Mouse (Mus musculus): ENCODE measurements around the gene Pheta1.
A peak's percentile ranks its signal among the peaks of the same experiment; 100 is the strongest.

Gene Pheta1

GRCm38 (mm10) chr5:121848743-121849142 is at the start of gene Pheta1:
Gene Pheta1, plus strand, starts transcription at chr5:121848984.
- peak; percentile 87 to 89 for DNase-seq (ENCODE audit: low spot score in 2 of 2)

DNA sequence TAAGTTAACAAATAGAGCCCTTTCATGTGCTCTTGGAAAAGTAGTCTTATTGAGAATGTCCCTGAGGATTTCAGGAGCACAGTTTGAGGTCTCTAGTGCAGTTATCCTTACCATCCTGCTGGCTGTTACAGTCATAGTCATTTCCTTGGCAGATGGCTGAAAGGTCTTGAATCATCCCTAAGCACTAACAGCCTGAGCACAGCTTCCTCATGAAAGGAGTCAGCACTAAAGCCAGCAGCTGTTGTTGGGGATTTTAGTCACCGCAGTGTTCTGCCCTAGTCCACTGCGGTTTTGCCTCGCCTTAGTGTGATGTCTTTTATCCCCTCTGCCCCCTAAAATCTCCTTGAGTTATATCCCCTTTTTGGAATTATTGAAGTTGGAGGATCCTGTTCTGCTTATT is 41.6 kb upstream of the Pheta1 start:
- DNase-seq (ENCODE audit: low spot score in 2 of 2): no peak

- DNase-seq (ENCODE audit: low spot score in 2 of 2): no peak
Measured at GRCm38 (mm10) chr5:121808202-121808601, 40.6 kb upstream of the Pheta1 start.

- no peak for DNase-seq (ENCODE audit: low spot score in 2 of 2)
Measured at GRCm38 (mm10) chr5:121809667-121810224, 39.0 kb upstream of the Pheta1 start.

DNA sequence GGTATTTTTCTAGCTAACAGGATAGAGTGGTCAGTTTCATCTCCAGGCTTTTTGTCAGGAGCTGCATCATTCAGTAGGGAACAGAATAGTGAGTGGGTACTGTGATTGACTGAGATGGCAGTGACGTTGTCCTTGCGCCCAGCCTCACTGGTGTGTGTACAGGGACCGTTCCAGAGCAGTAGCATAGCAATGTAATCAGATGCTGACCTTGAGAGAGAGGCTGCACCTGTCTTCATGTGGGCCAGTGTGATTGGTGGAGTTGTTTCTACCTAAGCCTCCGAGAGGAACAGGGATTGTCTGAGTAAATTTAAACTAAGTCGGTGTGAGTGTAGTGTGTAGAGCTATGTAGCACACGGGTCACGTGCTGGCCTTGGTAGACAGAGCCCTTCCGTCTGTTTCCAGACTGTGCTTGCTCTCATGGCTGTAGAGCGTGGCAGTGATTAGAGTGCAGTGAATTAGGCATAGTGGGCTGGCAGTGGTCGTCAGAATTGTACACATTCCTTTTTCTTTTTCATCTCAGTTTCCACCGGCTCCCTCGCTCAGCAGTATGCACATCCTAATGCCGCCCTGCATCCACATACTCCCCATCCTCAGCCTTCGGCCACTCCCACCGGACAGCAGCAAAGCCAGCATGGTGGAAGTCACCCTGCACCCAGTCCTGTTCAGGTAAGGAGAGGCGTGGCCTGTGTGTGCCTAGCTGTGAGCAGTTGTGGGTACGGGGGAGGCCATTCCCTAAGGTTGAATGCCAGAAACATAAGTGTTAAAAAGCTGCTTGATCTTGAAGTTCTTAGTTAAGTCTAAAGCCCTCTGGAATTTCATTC is 38.2 kb upstream of the Pheta1 start:
- no peak for DNase-seq (ENCODE audit: low spot score in 2 of 2)

- DNase-seq (ENCODE audit: low spot score in 2 of 2): no peak
Measured at GRCm38 (mm10) chr5:121811485-121811931, 37.3 kb upstream of the Pheta1 start.

DNA sequence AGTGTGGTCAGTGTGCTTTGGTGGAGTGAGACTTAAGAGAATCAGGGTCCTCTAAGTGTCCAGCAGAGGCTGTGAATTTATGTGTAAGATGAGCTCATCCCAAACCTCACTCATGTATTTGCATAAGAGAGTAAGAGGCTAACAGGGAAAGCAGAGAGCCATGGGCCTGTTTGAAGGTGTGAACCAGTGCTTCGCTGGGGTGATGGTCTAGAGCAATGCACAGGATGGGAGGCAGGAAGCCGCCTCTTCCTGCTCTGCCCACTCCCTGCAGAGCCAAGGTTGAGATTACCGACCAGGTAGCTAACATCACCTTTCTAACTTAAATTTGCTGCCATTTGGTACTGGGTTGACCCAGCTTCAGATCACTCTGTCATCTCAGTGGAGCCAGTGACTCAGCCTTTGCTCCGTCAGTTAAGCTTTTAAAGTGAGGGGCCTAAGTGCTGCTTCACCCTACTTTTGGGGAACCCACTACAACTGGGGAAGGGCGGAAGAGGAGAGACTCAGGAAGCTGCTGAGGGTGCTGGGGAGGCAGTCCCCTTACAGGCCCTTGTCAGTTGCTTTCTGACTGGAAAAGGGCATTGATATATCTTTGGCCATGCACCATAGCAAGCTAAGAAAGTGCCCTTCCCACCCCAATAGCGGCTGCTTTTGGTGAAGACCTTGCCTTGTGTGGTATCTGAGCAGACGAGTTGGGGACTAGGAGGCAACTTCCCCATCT is 36.1 kb upstream of the Pheta1 start:
- no peak for DNase-seq (ENCODE audit: low spot score in 2 of 2)

GRCm38 (mm10) chr5:121813744-121814143 is 35.0 kb upstream of the Pheta1 start:
- no peak for DNase-seq (ENCODE audit: low spot score in 2 of 2)

DNA sequence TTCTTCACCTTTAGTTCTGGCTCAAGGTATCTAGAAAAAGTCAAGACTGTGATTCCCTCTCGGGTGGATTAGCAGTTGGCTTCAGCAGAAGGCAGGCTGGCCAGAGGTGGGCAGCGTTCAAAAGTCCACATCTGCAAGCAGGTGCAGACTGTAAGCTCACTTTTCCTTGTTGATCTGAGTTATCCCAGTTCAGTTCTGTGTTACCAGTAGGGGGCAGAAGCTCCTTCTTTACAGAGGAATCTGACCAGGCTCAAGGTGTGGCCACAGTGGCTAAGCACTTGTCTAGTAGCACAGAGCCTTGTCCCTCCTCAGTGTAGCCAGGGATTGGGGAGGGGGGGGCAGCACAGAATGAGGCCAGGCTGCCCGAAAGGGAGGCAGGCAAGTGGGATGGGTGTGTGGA is 33.7 kb upstream of the Pheta1 start:
- DNase-seq (ENCODE audit: low spot score in 2 of 2): peak in 1 of 2 experiments; percentile 74

DNA sequence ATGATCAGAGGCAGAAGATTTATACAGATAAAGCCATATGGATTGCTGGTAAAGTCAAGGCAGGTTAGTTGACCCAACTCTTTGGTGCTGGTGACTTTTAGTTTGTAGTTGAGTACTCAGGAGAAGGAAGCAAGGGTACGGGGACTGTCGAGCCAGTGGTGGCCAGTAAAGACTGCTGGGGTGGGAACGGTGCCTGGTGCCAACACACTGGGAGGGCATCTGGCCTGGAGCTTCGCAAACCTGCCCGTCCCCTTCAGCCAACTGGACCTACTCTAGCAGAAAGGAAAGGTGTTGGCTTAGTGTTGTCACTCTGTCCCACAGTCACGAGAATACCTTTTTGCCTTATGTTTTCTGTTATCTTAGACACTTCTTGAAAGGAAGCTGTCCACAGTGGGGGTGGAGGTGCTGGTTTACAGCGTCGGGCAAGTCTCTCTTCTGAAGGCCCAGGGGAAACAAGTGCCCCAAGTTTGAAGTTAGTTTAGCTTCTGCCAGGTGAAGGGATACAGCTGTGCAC is 32.9 kb upstream of the Pheta1 start:
- DNase-seq (ENCODE audit: low spot score in 2 of 2): no peak

DNA sequence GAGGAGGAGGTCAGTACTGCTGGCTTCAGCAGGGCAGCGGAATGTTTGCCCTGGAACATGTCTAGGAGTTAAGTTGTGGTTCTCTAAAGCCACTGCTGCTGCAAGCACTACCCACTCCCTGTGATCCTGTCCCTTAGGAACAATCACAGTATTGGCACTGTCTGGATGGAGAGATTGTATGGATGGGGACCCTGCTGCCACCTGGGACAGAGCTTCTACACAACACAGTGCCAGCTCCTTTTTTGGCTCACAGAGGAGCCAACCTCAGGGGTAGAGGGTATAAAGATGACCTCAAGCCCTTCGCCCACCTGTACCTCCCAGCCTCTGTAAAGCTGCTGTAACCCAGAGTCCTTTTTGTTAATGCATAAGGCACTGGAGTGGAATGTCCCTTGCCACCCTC is 32.2 kb upstream of the Pheta1 start:
- no peak for DNase-seq (ENCODE audit: low spot score in 2 of 2)

- no peak for DNase-seq (ENCODE audit: low spot score in 2 of 2)
Measured at GRCm38 (mm10) chr5:121817551-121817950, 31.2 kb upstream of the Pheta1 start.

- no peak for DNase-seq (ENCODE audit: low spot score in 2 of 2)
Measured at GRCm38 (mm10) chr5:121818401-121818800, 30.4 kb upstream of the Pheta1 start.

- DNase-seq (ENCODE audit: low spot score in 2 of 2): no peak
Measured at GRCm38 (mm10) chr5:121818862-121819261, 29.9 kb upstream of the Pheta1 start.

GRCm38 (mm10) chr5:121819559-121819958 is 29.2 kb upstream of the Pheta1 start:
- DNase-seq (ENCODE audit: low spot score in 2 of 2): no peak

- no peak for DNase-seq (ENCODE audit: low spot score in 2 of 2)
Measured at GRCm38 (mm10) chr5:121820161-121820560, 28.6 kb upstream of the Pheta1 start.

GRCm38 (mm10) chr5:121820657-121821056 is 28.1 kb upstream of the Pheta1 start:
- no peak for DNase-seq (ENCODE audit: low spot score in 2 of 2)

- no peak for DNase-seq (ENCODE audit: low spot score in 2 of 2)
Measured at GRCm38 (mm10) chr5:121821116-121821515, 27.7 kb upstream of the Pheta1 start.

- DNase-seq (ENCODE audit: low spot score in 2 of 2): no peak
Measured at GRCm38 (mm10) chr5:121821552-121821951, 27.2 kb upstream of the Pheta1 start.

DNA sequence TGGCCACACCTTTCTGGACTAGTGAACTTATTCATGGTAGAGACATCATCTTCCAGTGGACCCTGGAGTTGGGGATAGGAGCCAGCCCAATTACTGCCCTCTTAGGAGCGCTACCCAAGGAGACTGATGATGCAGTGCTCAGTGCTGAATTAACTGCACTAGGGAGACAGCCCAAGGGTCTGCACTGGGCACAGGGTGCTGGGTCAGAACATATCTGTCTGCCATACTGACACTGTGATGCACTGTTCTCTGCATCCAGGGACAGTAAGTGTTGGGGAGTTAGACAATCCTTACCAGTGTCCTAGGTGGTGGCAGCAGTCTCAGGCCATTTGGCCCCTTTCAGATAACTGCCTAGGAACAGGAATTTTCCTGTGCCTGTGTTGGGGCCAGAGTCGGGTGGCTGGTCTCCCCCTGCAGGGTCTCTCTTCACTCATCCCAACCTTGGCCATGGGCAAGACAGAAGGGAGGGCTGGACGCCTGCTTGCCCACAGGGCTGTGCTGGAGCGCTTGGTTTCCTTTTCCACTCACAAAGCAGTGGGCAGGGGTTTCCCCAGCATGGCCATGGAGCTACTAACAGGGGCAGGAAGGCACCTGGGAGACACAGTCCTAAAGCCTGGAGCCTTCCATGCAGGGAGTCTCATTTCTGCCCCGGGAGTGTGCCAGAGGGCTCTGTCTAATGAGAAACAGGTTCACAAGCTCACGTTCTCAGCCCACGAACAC is 25.8 kb upstream of the Pheta1 start:
- DNase-seq (ENCODE audit: low spot score in 2 of 2): no peak

DNA sequence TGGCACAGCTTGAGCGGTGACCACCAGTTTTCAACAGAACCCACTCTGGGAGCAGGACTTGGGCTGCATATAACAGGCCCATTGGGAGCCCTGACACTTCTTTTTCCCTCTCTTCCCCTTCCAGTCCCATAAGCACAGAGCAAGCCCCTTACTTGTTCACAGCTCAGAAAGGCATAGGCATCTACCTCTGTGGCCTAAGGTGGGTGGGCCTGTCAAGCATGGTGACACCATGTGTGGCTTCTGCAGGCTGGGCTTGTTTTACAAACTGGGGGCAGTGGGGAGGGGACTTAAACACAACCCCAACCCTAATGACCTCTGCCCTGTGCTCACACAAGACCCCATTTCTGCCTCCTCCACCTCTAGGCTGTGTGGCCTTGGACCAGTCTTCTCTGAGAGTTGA is 25.1 kb upstream of the Pheta1 start:
- DNase-seq (ENCODE audit: low spot score in 2 of 2): no peak

- DNase-seq (ENCODE audit: low spot score in 2 of 2): no peak
Measured at GRCm38 (mm10) chr5:121824121-121824520, 24.7 kb upstream of the Pheta1 start.
